Mouse (Mus musculus): ENCODE results near the gene Apol11b.
"Not testable (repeated sequence)": the region's sequence is repeated elsewhere in the genome, so short reads cannot be mapped to it uniquely, and the experiment has no call there.

Apol11b gene

DNA sequence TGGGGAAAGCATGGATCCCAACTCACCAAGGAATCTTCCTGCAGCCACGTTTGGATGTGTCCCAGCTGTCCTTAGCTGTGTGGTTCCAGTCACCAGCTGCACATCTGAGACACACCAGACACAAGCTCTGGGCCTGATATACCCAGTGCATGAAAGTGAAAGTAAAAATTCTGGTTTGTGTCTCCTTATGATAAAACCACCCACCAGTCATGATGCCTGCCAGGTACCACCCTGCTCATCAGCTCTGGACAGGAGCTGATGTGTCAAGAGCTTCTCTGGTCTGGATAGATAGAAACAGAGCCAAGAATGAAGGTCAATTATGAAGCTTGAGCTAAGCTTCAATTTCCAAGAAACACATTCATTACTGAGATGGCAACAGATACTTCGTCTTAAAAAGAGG is at the start of gene Apol11b:
Gene Apol11b (minus strand): TSS at position 111 of the 400 bp plus-strand sequence.
- not testable (repeated sequence) for DNase-seq (ENCODE audit: low read depth, low spot score)

GRCm38 (mm10) chr15:77691532-77692311 is 48.6 kb upstream of the Apol11b start:
- not testable (repeated sequence) for DNase-seq (ENCODE audit: low read depth, low spot score)

DNA sequence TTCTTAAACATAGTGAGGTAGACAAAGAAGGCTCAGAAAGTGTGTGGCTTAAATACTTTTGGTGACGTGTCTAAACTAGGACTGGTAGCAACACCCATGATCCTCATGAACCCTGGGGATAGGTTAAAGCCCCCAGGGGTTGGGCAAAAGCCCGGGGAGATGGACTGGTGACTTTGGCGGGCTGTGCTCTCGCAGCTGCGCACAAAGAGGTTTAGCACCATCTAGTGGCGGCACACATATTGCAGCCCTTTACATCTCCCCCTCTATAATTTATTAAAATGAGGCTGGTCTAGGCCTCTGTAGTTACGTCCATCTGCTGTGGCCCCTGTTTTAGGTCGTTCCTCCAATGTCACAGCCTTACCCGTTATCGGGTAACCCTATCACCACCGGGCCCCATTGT is 40.9 kb upstream of the Apol11b start:
- not testable (repeated sequence) for DNase-seq (ENCODE audit: low read depth, low spot score)

DNA sequence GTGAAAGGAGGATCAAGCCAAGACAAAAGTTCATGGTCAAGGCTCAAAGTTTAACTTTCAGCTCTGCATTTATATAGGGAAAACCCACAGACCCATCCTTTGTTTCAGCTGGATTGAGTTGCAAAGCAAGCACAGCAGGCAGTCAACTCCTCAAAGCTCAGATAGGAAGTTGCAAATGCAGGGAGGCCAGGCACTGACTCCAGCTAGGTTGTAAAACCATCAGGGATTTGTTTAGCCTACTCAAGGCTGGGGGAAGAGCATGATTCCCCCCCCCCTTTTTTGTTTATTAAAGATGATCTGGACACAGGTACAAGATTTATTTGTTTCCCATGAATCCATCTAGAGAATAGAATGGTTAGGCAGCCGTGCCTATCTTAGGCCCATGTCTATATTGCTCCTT is 31.0 kb upstream of the Apol11b start:
- not testable (repeated sequence) for DNase-seq (ENCODE audit: low read depth, low spot score)

GRCm38 (mm10) chr15:77661841-77662240 is 18.8 kb upstream of the Apol11b start:
- DNase-seq (ENCODE audit: low read depth, low spot score): not testable (repeated sequence)

DNA sequence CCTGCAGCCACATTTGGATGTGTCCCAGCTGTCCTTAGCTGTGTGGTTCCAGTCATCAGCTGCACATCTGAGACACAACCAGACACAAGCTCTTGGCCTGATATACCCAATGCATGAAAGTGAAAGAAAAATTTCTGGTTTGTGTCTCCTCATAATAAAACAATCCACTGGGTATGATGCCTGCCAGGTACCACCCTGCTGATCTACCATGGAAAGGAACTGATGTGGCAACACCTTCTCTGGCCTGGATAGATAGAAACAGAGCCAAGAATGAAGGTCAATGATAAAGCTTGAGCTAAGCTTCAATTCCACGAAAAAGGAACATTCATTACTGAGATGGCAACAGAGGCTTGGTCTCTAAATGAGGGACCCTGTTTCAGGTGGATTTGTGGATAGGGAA is 16.7 kb upstream of the Apol11b start:
- not testable (repeated sequence) for DNase-seq (ENCODE audit: low read depth, low spot score)

DNA sequence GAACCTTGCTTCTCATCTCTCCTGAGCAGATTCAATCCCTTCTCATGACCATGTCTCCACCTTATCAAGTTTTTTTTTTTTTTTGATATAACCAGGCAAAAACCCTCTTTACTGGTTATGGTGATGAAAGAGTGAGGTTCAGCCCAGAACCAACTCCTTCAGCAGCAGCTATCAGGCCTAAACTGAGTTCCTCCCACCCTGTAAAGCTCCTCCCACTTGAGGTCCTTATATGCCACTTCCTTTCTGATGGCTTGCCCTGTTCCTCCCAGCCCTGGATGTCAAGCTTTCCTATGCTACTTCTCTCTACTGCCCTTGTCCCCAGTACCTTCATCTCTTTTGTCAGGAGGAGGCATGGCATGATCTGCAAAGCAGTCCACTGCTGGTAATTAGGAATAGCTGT is 8.1 kb upstream of the Apol11b start:
- DNase-seq (ENCODE audit: low read depth, low spot score): not testable (repeated sequence)

GRCm38 (mm10) chr15:77629822-77630221 is 13.3 kb downstream of the Apol11b start:
- DNase-seq (ENCODE audit: low read depth, low spot score): not testable (repeated sequence)

GRCm38 (mm10) chr15:77628647-77629046 is 14.4 kb downstream of the Apol11b start:
- not testable (repeated sequence) for DNase-seq (ENCODE audit: low read depth, low spot score)

- DNase-seq (ENCODE audit: low read depth, low spot score): not testable (repeated sequence)
Observed at GRCm38 (mm10) chr15:77626471-77626870, 16.6 kb downstream of the Apol11b start.

GRCm38 (mm10) chr15:77624710-77625109 is 18.4 kb downstream of the Apol11b start:
- DNase-seq (ENCODE audit: low read depth, low spot score): no peak

DNA sequence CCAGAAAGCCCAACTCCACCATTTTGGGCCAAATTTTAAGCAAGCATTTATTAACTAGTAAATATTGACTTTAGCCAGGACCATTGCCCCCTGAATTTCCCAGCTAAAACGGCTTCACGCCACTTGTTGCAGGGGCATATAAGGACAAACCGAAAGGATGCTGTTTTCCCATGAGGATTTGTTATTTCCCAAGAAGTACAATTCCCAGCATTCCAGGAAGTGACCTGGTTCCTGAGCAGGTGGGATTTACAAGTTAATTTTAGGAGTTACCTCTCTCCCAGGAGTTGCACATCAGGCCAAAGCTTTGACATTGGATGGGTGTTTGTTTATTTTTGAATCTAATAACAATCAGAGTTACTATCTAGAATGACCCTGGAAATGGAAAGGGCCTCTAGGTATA is 37.0 kb downstream of the Apol11b start:
- no peak for DNase-seq (ENCODE audit: low read depth, low spot score)

- DNase-seq (ENCODE audit: low read depth, low spot score): no peak
Observed at GRCm38 (mm10) chr15:77598958-77599357, 44.1 kb downstream of the Apol11b start, which contains the start of gene Gm36245. Gene Gm36245 (plus strand): TSS chr15:77599258.

DNA sequence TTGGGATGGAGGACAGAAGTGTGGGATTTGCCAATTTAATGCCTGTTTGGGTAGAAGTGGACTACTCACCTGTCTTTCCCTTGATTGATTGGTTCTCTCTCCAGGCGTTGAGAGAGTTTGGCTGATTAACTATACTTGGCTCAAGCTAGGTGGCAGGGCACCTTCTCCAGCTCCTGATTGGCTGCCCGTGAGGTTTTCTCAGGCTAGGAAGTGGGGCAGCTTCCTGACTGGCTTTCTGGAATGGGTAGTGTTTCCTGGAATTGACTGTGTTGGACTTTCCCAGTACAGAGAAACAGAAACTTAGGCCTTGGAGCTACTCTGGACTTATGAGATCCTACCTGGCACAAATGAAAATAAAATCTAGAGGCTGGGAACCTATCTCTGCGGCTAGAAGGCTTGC is 44.7 kb downstream of the Apol11b start:
- no peak for DNase-seq (ENCODE audit: low read depth, low spot score)

GRCm38 (mm10) chr15:77595961-77596360 is 47.1 kb downstream of the Apol11b start, which contains the start of gene Apol10b:
Gene Apol10b (minus strand): TSS chr15:77596125.
- DNase-seq (ENCODE audit: low read depth, low spot score): no peak

- DNase-seq (ENCODE audit: low read depth, low spot score): no peak
Observed at GRCm38 (mm10) chr15:77593557-77593956, 49.5 kb downstream of the Apol11b start.

GRCm38 (mm10) chr15:77590881-77591280 is 52.2 kb downstream of the Apol11b start:
- DNase-seq (ENCODE audit: low read depth, low spot score): no peak

GRCm38 (mm10) chr15:77588981-77589380 is 54.1 kb downstream of the Apol11b start:
- no peak for DNase-seq (ENCODE audit: low read depth, low spot score)

DNA sequence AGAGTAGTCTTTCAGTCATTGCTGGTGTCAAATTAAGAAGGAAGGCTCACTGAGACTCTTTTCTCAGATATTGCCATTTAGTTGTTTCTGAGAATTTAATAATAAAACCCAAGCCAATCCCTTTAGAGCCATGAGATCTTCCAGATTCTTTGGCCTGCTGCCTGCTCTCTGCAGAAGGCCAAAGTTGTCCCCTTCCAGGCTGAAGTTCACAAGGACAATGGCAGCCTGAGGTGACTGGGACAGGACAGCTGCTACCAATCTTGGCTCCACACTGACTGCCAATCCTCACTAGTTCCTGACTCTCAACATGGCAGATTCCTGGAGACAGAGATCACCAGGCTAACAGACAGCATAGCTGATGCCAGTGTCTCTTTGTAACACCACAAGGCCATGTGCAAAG is 56.1 kb downstream of the Apol11b start:
- no peak for DNase-seq (ENCODE audit: low read depth, low spot score)
